Mouse (Mus musculus): Measurements from ENCODE around the gene Rrp36.

DNA sequence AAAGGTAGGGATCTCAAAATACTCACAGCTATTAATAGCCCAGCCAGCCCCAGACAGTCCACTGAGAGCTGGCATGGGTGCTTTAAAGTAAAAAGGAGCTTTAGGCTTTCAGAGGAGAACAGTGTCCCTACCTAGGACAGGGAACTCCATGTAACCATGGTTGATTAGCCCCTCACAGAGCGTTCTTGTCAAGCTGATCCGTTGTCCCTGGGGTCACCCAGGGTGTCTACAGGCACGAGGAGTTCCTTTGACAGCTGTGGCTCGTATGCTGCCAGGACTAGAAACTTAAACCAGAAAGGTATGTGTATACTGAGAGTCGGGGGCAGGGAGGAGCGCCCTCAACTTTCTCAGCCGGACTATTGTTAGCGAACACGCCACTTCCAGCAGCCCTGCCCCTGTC is 4.8 kb upstream of the Rrp36 start:
- TF ChIP-seq CTCF (IDR thresholded peaks at IDR 0.05) (no peak), EP300 (IDR thresholded peaks at IDR 0.05) (no peak)

Measured in lung, postnatal 0 days (tissue).